Mouse (Mus musculus) heart, postnatal 0 days (tissue): ENCODE measurements around the gene Ribc2.

Experiments used
- CTCF ChIP-seq: IDR thresholded peaks from 2 replicates; pipeline ENCODE4 v1.5.1; 2016; ENCODE audit warnings: antibody characterized with exemption, control low read depth, low read depth
- EP300 ChIP-seq: IDR thresholded peaks from 2 replicates; pipeline ENCODE4 v1.6.1; 2016; ENCODE audit warnings: antibody characterized with exemption, low read depth

GRCm38 (mm10) chr15:85172054-85172453, 40.2 kb downstream of the Ribc2 start:
- no peak for TF ChIP-seq CTCF
- TF ChIP-seq EP300: no peak
